ENCODE assay signal across 24 mouse cellular contexts in genomic region chr3:34747499-34748093, GRCm38 (mm10).
DNase-seq lines count a peak whose midpoint lies in the region; ATAC-seq and TF ChIP-seq lines count a peak whose summit lies in the region.
"Had no signal": no experiment of that assay in that cellular context is flagged by ENCODE, and none has a peak within 500 bp of the region (broad histone marks: within the 10 kb centered on the region; RNA-seq: fewer than 3 reads in every experiment).

No protein-coding gene starts in this region.

- TF ChIP-seq EP300 in stomach, postnatal 0 days (optimal IDR thresholded peaks at IDR 0.05) = peak; percentile 52

- no peaks in the 10 kb centered on the region for H3K36me3 ChIP-seq in lung, embryonic 14.5 days (ENCODE audit: insufficient read depth)
- no peaks in the 10 kb centered on the region for H3K36me3 ChIP-seq in stomach, postnatal 0 days (ENCODE audit: control insufficient read depth, insufficient read depth, low read length)
- H3K36me3 ChIP-seq: embryonic facial prominence, embryonic 12.5 days; hindbrain, embryonic 15.5 days; limb, embryonic 12.5 days; liver, embryonic 13.5 days; midbrain, embryonic 13.5 days had no signal

- peak overlapping the region; percentile 59; the same call in 1 of the 2 replicates for H3K27ac ChIP-seq in lung, embryonic 14.5 days (ENCODE audit: low read depth)
- H3K27ac ChIP-seq in stomach, postnatal 0 days (replicated peaks) = peak overlapping the region; percentile 36
- H3K27ac ChIP-seq in gastrocnemius, adult 2 months = no peak overlapping the region
- H3K27ac ChIP-seq: embryonic facial prominence, embryonic 12.5 days; hindbrain, embryonic 15.5 days; limb, embryonic 12.5 days; liver, embryonic 13.5 days; midbrain, embryonic 13.5 days had no signal

- H3K9me3 ChIP-seq in lung, embryonic 14.5 days (ENCODE audit: low read depth, low read length) = no peaks in the 10 kb centered on the region
- H3K9me3 ChIP-seq in stomach, postnatal 0 days (ENCODE audit: control insufficient read depth, low read length) = no peaks in the 10 kb centered on the region
- H3K9me3 ChIP-seq: embryonic facial prominence, embryonic 12.5 days; hindbrain, embryonic 15.5 days; limb, embryonic 12.5 days; liver, embryonic 13.5 days; midbrain, embryonic 13.5 days had no signal

- H3K4me3 ChIP-seq in lung, embryonic 14.5 days (ENCODE audit: low read depth, low read length) = no peak overlapping the region
- H3K4me3 ChIP-seq in stomach, postnatal 0 days (ENCODE audit: low read depth, low read length) = no peak overlapping the region
- no peak overlapping the region for H3K4me3 ChIP-seq in gastrocnemius, adult 2 months
- H3K4me3 ChIP-seq: embryonic facial prominence, embryonic 12.5 days; hindbrain, embryonic 15.5 days; limb, embryonic 12.5 days; liver, embryonic 13.5 days; midbrain, embryonic 13.5 days had no signal

- 0 out of 2 replicates have a peak, but pooled peaks have one; percentile 8 for TF ChIP-seq CTCF in lung, embryonic 14.5 days (IDR thresholded peaks at IDR 0.05; ENCODE audit: low read depth)
- TF ChIP-seq CTCF in stomach, postnatal 0 days (IDR thresholded peaks at IDR 0.05; ENCODE audit: low read depth) = peak; percentile 43; the same call in 1 of the 2 replicates
- TF ChIP-seq CTCF in gastrocnemius, adult 2 months (IDR thresholded peaks at IDR 0.05) = no peak

- no peaks in the 10 kb centered on the region for H3K4me1 ChIP-seq in lung, embryonic 14.5 days (ENCODE audit: insufficient read depth)
- H3K4me1 ChIP-seq in stomach, postnatal 0 days (replicated peaks; ENCODE audit: control insufficient read depth, insufficient read depth) = no peaks in the 10 kb centered on the region
- H3K4me1 ChIP-seq: embryonic facial prominence, embryonic 12.5 days; hindbrain, embryonic 15.5 days; limb, embryonic 12.5 days; liver, embryonic 13.5 days had no signal

- DNase-seq in urinary bladder, postnatal 14 days (ENCODE audit: low spot score) = peak; percentile 14
- no peak for DNase-seq in urinary bladder, adult 18-20 months (ENCODE audit: low spot score in 2 of 2)
- DNase-seq in lung, embryonic 14.5 days = peak; percentile 62
- peak; percentile 66 for DNase-seq in lung, postnatal 25 days (ENCODE audit: low spot score)
- DNase-seq in stomach, postnatal 0 days (ENCODE audit: low spot score) = peak; percentile 79
- DNase-seq in kidney, adult 8-10 months = no peak
- DNase-seq in embryo, embryonic 11 days = no peak
- DNase-seq in gastrocnemius, adult 2 months = no peak
- DNase-seq: adrenal gland, postnatal 36 days; cerebellum, adult 9-10 months; gastrocnemius, postnatal 10 days; heart, adult 11 months; kidney, adult 11 months; liver, embryonic 13.5 days; right cerebral cortex, postnatal 14 days; thymus, adult 18-20 months; thymus, postnatal 4 days had no signal

- H3K4me2 ChIP-seq in lung, embryonic 14.5 days = no peak overlapping the region
- H3K4me2 ChIP-seq in stomach, postnatal 0 days (replicated peaks; ENCODE audit: low read depth) = peak overlapping the region; percentile 9; the same call in 1 of the 2 replicates
- H3K4me2 ChIP-seq: embryonic facial prominence, embryonic 12.5 days; heart, embryonic 11.5 days; hindbrain, embryonic 15.5 days; limb, embryonic 12.5 days; liver, embryonic 13.5 days; midbrain, embryonic 13.5 days had no signal

- 27% methylated on average over 10 of the region's 10 CpGs for WGBS in lung, embryonic 14.5 days
- WGBS in stomach, postnatal 0 days = 22% methylated on average over 10 of the region's 10 CpGs

- intact Hi-C loops in gastrocnemius, adult 2 months (cut with DNase I) = no loop called here

- no peaks in the 10 kb centered on the region for H3K27me3 ChIP-seq in lung, embryonic 14.5 days (ENCODE audit: insufficient read depth, low read length)
- no peaks in the 10 kb centered on the region for H3K27me3 ChIP-seq in stomach, postnatal 0 days (ENCODE audit: control insufficient read depth, insufficient read depth, low read length)
- H3K27me3 ChIP-seq: embryonic facial prominence, embryonic 12.5 days; hindbrain, embryonic 15.5 days; limb, embryonic 12.5 days; liver, embryonic 13.5 days; midbrain, embryonic 13.5 days; Patski had no signal

- ATAC-seq in lung, embryonic 14.5 days (ENCODE audit: insufficient read depth) = peak; percentile 92
- ATAC-seq in stomach, postnatal 0 days (ENCODE audit: low FRiP score, low TSS enrichment) = peak; percentile 78
- ATAC-seq: forebrain, embryonic 14.5 days; midbrain, embryonic 13.5 days; Patski had no signal

- H3K9ac ChIP-seq in lung, embryonic 14.5 days = no peak overlapping the region
- H3K9ac ChIP-seq in stomach, postnatal 0 days (ENCODE audit: low read length) = no peak overlapping the region
- H3K9ac ChIP-seq: embryonic facial prominence, embryonic 12.5 days; hindbrain, embryonic 15.5 days; limb, embryonic 12.5 days; liver, embryonic 13.5 days; midbrain, embryonic 13.5 days had no signal

Comparison
In these comparisons a context has a peak if more than half of its experiments do, and no peak if none do; other contexts are left out.
1. DNase-seq: peak in urinary bladder, postnatal 14 days (single experiment), lung, embryonic 14.5 days (single experiment), lung, postnatal 25 days (single experiment) and stomach, postnatal 0 days (single experiment); none in urinary bladder, adult 18-20 months (0 of 2), kidney, adult 8-10 months (0 of 2), embryo, embryonic 11 days (single experiment) and gastrocnemius, adult 2 months (single experiment).